Mouse (Mus musculus) neural tube, embryonic 11.5 days (tissue): ENCODE data around the gene Ercc6l. TPM values are rescaled to one million over a fixed set of nuclear protein-coding genes. Genes with fewer than 3 reads are reported as not detected.

Source experiments
- ATAC-seq: fragments of 200-750 bp; cut with Nextera tagmentation; 2 replicates; pipeline ENCODE4 v1.8.0; 2017; ENCODE audit warnings: moderate number of reproducible peaks, mild to moderate bottlenecking, moderate TSS enrichment, moderate library complexity; ENCODE audit not compliant: insufficient read depth, low FRiP score, low TSS enrichment
- DNase-seq: peaks from one replicate; pipeline ENCODE4 v3.0.0-alpha.2; 2015; ENCODE audit warnings: low spot score
- H3K27ac ChIP-seq: fragments of 300-500 bp; sonication (generic); 2 replicates; pipeline ENCODE4 v1.5.1; 2014; ENCODE audit warnings: low read depth, mild to moderate bottlenecking, low read length
- H3K27me3 ChIP-seq: fragments of 300-500 bp; sonication (generic); 2 replicates; pipeline ENCODE4 v1.6.1; 2014; ENCODE audit warnings: mild to moderate bottlenecking, low read length, mixed read lengths; ENCODE audit not compliant: control insufficient read depth, insufficient read depth
- H3K36me3 ChIP-seq: fragments of 300-500 bp; sonication (generic); 2 replicates; pipeline ENCODE4 v1.6.1; 2014; ENCODE audit warnings: mild to moderate bottlenecking, low read length, moderate library complexity, mixed read lengths; ENCODE audit not compliant: control insufficient read depth, insufficient read depth
- H3K4me1 ChIP-seq: fragments of 300-500 bp; sonication (generic); 2 replicates; pipeline ENCODE4 v1.6.1; 2014; ENCODE audit warnings: low read length, mixed read lengths; ENCODE audit not compliant: control insufficient read depth, insufficient read depth
- H3K4me2 ChIP-seq: fragments of 300-500 bp; sonication (generic); 2 replicates; pipeline ENCODE4 v1.6.1; 2014; ENCODE audit warnings: low read depth, mild to moderate bottlenecking, moderate library complexity
- H3K4me3 ChIP-seq: fragments of 300-500 bp; sonication (generic); 2 replicates; pipeline ENCODE4 v1.5.1; 2014; ENCODE audit warnings: low read depth, low read length
- H3K9ac ChIP-seq: fragments of 300-500 bp; sonication (generic); 2 replicates; pipeline ENCODE4 v1.6.1; 2014; ENCODE audit warnings: mild to moderate bottlenecking, low read length
- H3K9me3 ChIP-seq: fragments of 300-500 bp; sonication (generic); 2 replicates; pipeline ENCODE4 v1.6.1; 2016; ENCODE audit warnings: low read length; ENCODE audit not compliant: control insufficient read depth
- WGBS: fragments of 180-500 bp; shearing (Covaris S2); extraction: QIAGEN DNeasy Blood & Tissue Kit; methylation state at CpG from one replicate; pipeline ENCODE4 v1.1.7; 2014; 5-methylcytosine and 5-hydroxymethylcytosine counted together
- polyA plus RNA-seq: library from polyadenylated mRNA; unstranded; fragments of >200 nt; fragmentation: Nextera tagmentation; extraction: Ambion mirVana; gene quantifications from 2 replicates; pipeline ENCODE4 v1.2.1, GENCODE M21; 2014

Ercc6l gene
- polyA plus RNA-seq, 1 experiment from 2014 or later, result 18.1 TPM

DNA sequence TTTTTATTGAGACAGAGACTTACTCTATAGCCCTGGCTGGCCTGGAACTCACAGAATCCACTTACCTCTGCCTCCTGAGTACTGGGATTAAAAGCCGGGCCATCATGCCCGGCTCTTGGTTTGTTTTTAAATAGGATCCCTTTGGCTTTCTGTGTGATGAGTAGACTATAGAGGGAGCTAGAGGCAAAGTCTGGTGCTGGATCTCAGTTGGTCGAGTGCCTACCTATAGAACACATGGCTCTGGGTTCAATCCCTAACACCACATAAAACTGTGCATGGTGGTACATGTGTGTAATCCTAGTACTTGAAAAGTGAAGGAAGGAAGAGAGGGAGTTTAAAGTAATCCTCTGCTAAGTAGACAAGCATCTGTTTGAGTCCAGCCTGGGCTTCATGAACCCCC is 13.2 kb upstream of the Ercc6l start:
- H3K4me2 ChIP-seq, result no peak overlapping the region
- no peak for ATAC-seq
- no peaks in the 10 kb centered on the region for H3K36me3 ChIP-seq
- WGBS, result 55% methylated on average over 3 of the region's 3 CpGs
- H3K27me3 ChIP-seq, result no peaks in the 10 kb centered on the region
- H3K9me3 ChIP-seq, result no peaks in the 10 kb centered on the region
- no peak overlapping the region for H3K27ac ChIP-seq
- no peak overlapping the region for H3K9ac ChIP-seq
- no peak overlapping the region for H3K4me3 ChIP-seq
- no peak for DNase-seq
- no peaks in the 10 kb centered on the region for H3K4me1 ChIP-seq

DNA sequence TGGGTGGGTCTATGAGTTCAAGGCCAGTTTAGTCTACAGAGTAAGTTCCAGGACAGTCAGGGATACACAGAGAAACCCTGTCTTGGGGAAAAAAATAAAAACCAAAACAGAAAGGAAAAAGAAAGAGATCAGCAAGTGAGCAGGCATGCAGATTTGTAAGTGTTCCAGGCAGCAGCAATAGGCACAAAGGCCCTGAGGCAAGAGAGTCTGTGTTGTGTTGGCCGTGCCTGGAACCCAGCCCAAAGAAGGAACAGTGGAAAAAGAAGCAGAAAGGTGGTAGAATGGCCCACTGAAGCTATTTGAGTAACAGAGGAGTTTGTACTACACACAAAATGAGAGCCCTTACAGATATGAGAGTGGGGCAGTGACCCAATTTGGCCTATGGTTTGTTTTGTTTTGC is 12.8 kb upstream of the Ercc6l start:
- no peaks in the 10 kb centered on the region for H3K27me3 ChIP-seq
- H3K27ac ChIP-seq, result no peak overlapping the region
- DNase-seq, result no peak
- H3K9ac ChIP-seq, result no peak overlapping the region
- no peak overlapping the region for H3K4me3 ChIP-seq
- ATAC-seq, result no peak
- WGBS, result 79% methylated on average over 1 of the region's 1 CpGs
- no peaks in the 10 kb centered on the region for H3K9me3 ChIP-seq
- H3K36me3 ChIP-seq, result no peaks in the 10 kb centered on the region
- H3K4me1 ChIP-seq, result no peaks in the 10 kb centered on the region
- no peak overlapping the region for H3K4me2 ChIP-seq

DNA sequence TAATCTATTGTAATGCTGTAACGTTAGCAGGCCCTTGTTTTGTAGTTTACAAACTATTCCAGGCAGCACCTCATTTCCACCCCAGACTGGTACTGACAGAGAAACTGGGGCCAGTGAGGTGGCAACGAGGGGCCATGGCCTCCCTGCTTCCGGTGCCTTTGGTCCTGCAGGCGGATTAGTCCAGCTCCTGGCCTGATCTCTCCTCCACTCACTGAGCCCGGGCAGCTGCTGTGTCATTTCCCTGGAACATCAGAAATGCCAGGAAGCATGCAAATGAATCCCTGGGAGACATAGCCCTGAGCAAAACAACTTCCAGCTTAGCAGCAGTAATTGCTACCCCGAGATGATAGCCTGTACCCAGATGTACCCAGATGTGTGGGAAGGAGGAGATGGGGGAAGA is 10.1 kb upstream of the Ercc6l start:
- no peak overlapping the region for H3K4me2 ChIP-seq
- H3K27me3 ChIP-seq, result no peaks in the 10 kb centered on the region
- H3K27ac ChIP-seq, result no peak overlapping the region
- H3K4me3 ChIP-seq, result no peak overlapping the region
- no peak for DNase-seq
- 28% methylated on average over 6 of the region's 6 CpGs for WGBS
- ATAC-seq, result no peak
- H3K36me3 ChIP-seq, result no peaks in the 10 kb centered on the region
- no peaks in the 10 kb centered on the region for H3K4me1 ChIP-seq
- no peak overlapping the region for H3K9ac ChIP-seq
- H3K9me3 ChIP-seq, result no peaks in the 10 kb centered on the region

DNA sequence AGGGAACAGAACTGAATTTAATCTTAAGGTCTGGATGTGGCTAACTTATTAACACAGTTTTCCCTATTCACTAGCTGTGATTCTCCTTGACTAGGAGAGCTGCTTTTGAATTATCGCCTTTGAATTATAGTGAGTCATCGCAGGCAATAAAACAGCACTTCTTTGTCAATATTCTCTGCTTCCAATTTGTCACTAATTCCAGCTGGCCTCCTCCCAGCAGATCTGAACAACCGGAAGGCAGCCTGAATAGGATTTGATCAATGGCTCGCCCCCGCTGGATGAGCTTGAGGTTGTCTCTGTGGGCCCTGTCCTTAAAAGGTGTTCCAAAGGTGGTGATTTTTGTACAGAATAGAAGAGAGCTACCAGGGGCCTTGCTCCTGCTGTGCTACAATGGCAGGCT is 9.6 kb upstream of the Ercc6l start:
- WGBS, result 44% methylated on average over 5 of the region's 5 CpGs
- H3K4me3 ChIP-seq, result no peak overlapping the region
- no peaks in the 10 kb centered on the region for H3K4me1 ChIP-seq
- DNase-seq (no peak), ATAC-seq (no peak)
- H3K27me3 ChIP-seq, result no peaks in the 10 kb centered on the region
- no peak overlapping the region for H3K9ac ChIP-seq
- H3K36me3 ChIP-seq, result no peaks in the 10 kb centered on the region
- no peak overlapping the region for H3K4me2 ChIP-seq
- H3K27ac ChIP-seq, result no peak overlapping the region
- no peaks in the 10 kb centered on the region for H3K9me3 ChIP-seq

DNA sequence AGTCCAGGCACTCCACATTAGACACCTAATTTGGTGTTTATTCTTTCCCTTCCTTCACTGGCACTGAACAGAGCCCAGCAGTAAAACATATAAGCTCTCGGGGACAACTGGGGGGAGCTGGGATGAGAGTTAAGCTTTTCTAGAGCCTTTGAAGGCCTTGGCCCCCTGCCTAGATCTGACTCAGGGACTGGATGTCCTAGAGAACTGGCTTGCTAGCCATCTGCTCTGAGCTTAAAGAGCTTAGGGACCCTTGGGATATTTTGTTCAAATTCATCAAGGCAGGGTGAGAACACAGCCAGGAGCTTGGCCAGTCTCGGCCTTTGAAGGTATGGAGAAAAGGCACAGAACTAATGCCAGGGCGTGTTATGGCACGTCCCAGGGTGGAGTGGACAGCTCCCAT is 6.6 kb upstream of the Ercc6l start:
- 82% methylated on average over 4 of the region's 4 CpGs for WGBS
- H3K36me3 ChIP-seq, result no peaks in the 10 kb centered on the region
- no peaks in the 10 kb centered on the region for H3K4me1 ChIP-seq
- no peaks in the 10 kb centered on the region for H3K9me3 ChIP-seq
- no peak overlapping the region for H3K9ac ChIP-seq
- no peak overlapping the region for H3K4me2 ChIP-seq
- H3K4me3 ChIP-seq, result no peak overlapping the region
- H3K27me3 ChIP-seq, result no peaks in the 10 kb centered on the region
- no peak overlapping the region for H3K27ac ChIP-seq
- DNase-seq, result no peak
- ATAC-seq, result no peak

DNA sequence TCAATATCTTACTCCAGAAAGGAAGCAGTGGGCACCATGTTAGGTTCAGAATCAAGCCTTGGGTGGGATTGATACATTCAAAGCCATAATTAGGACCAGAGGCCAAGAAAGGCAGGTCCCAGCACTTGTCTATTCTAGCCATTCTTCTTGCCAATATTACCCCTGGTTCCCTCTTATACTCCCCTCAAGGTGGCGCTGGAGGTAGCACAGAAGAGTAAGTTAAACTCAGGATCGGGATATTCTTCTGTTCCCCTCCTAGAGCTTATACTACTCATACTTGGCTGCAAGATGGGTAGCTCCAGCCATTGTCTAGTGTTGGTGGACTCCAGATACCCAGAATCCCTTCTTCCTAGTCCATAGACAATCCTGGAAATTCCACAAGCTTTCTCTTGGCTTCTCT is 6.2 kb upstream of the Ercc6l start:
- H3K4me1 ChIP-seq, result no peaks in the 10 kb centered on the region
- H3K27me3 ChIP-seq, result no peaks in the 10 kb centered on the region
- no peak overlapping the region for H3K4me2 ChIP-seq
- DNase-seq, result no peak
- no peak overlapping the region for H3K4me3 ChIP-seq
- no peak overlapping the region for H3K27ac ChIP-seq
- H3K9me3 ChIP-seq, result no peaks in the 10 kb centered on the region
- 58% methylated on average over 2 of the region's 2 CpGs for WGBS
- H3K36me3 ChIP-seq, result no peaks in the 10 kb centered on the region
- ATAC-seq, result no peak
- H3K9ac ChIP-seq, result no peak overlapping the region

DNA sequence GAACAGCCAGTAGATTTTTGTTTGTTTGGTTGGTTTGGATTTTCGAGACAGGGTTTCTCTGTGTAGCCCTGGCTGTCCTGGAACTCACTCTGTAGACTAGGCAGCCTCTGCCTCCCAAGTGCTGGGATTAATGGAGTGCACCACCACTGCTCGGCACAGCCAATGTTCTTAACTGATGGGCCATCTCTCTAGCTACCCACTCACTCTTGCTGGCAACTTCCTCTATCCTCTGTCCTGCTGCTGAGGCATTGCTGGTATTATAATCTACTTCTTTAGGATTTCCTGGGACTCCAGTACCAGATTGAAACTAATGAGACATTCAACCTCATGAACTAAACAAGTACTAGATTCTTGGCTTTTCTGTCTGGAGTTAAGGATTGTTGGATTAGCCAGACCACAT is 3.6 kb upstream of the Ercc6l start:
- H3K9ac ChIP-seq, result no peak overlapping the region
- no peaks in the 10 kb centered on the region for H3K9me3 ChIP-seq
- ATAC-seq, result no peak
- H3K4me3 ChIP-seq, result no peak overlapping the region
- 82% methylated on average over 2 of the region's 2 CpGs for WGBS
- H3K4me1 ChIP-seq, result no peaks in the 10 kb centered on the region
- H3K27me3 ChIP-seq, result no peaks in the 10 kb centered on the region
- no peak overlapping the region for H3K27ac ChIP-seq
- H3K4me2 ChIP-seq, result no peak overlapping the region
- no peaks in the 10 kb centered on the region for H3K36me3 ChIP-seq
- no peak for DNase-seq

DNA sequence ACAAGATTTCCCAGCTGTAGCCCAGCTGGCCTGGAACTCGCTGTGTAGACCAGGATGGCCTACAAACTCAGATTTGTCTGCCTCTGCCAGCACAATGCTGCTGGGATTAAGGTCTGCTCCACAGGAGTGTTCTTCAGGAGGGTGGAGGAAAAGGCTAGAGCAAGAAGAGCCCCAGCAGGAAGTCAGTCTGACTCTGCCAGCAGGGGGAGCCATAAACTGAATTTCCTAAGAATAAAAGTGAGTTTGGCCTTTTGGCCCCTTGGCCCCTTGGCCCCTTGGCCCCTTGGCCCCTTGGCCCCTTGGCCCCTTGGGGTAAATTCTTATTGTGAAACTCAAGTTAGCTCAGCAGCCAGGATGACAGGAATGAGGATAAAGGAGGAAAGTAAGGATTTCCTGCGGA is 2.9 kb upstream of the Ercc6l start:
- no peaks in the 10 kb centered on the region for H3K27me3 ChIP-seq
- 49% methylated on average over 2 of the region's 2 CpGs for WGBS
- H3K4me1 ChIP-seq, result no peaks in the 10 kb centered on the region
- DNase-seq (no peak), ATAC-seq (no peak)
- H3K27ac ChIP-seq, result no peak overlapping the region
- H3K36me3 ChIP-seq, result no peaks in the 10 kb centered on the region
- H3K9ac ChIP-seq, result no peak overlapping the region
- H3K9me3 ChIP-seq, result no peaks in the 10 kb centered on the region
- no peak overlapping the region for H3K4me2 ChIP-seq
- no peak overlapping the region for H3K4me3 ChIP-seq

DNA sequence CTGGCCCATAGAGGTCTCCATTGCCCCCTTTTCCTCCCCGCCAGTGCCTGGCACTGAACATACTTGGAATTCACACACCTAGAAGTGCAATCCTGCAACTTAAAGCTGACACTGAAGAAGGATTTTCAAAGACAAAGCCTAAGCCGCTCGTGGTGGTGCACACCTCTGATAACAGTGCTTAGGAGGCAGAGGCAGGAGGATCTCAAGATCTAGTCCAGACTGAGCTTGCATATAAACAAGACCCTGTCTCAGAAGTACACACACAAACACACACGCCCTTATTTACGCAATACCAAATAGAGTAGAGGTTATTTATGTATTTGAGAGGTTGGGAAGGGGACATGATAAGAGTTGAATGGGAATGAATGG is 516 bp upstream of the Ercc6l start:
- ATAC-seq, result peak; percentile 38; the same call in 1 of the 2 replicates
- no peak overlapping the region for H3K9ac ChIP-seq

More for the DNA sequence above, 516 bp upstream of the Ercc6l start:
- H3K4me2 ChIP-seq, result peak overlapping the region; percentile 10; the same call in 1 of the 2 replicates
- H3K9me3 ChIP-seq, result no peaks in the 10 kb centered on the region
- 0 out of 2 replicates have a peak overlapping the region, but pooled peaks have one; percentile 11 for H3K4me3 ChIP-seq
- H3K27ac ChIP-seq, result no peak overlapping the region
- H3K4me1 ChIP-seq, result no peaks in the 10 kb centered on the region
- H3K36me3 ChIP-seq, result no peaks in the 10 kb centered on the region
- H3K27me3 ChIP-seq, result no peaks in the 10 kb centered on the region
- no peak for DNase-seq
- WGBS, result 42% methylated on average over 5 of the region's 5 CpGs
